Mouse (Mus musculus) G1E (cell line): ENCODE measurements around the gene Zbtb17.

Experiments used
- CTCF ChIP-seq: IDR thresholded peaks from 2 replicates; pipeline ENCODE4 v1.5.1; 2012; ENCODE audit warnings: low read depth, low read length, inconsistent platforms, mixed read lengths
- GATA1 ChIP-seq: IDR thresholded peaks from 2 replicates; pipeline ENCODE4 v1.6.1; 2012; ENCODE audit warnings: borderline replicate concordance, low read length, inconsistent platforms, mixed read lengths
- GATA2 ChIP-seq: IDR thresholded peaks from 2 replicates; pipeline ENCODE4 v1.6.1; 2012; ENCODE audit warnings: low read depth, low read length, inconsistent platforms, borderline replicate concordance
- POLR2AphosphoS5 ChIP-seq: IDR thresholded peaks from 2 replicates; pipeline ENCODE4 v1.6.1; 2012; ENCODE audit warnings: low read depth, low read length, inconsistent platforms; ENCODE audit not compliant: insufficient replicate concordance
- TAL1 ChIP-seq: conservative IDR thresholded peaks from 2 replicates; pipeline ENCODE4 v1.6.1; 2012; ENCODE audit warnings: low read depth, low read length, inconsistent platforms, mixed read lengths

DNA sequence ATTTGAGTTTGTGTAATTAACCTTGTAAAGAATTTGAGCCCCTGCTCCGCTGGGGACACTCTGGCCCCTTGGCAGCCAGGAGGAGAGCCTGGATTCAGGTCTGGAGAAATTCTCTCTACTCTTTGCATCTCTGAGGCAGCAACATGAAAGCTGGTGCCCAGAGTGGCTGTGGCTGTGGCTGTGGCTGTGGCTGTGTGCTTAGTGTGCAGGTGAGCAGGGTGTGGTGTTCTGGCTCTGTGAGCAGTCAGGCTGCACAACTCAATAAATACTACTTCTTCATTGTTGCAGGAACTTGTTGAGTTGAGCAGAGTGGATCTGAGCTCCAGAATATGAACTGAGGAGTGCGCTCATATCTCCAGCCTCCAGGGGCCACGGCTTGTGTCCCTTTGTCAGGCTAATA lies 14.4 kb downstream of the Zbtb17 start:
- TF ChIP-seq CTCF: no peak
- TF ChIP-seq GATA1: no peak
- TF ChIP-seq GATA2: no peak
- TF ChIP-seq TAL1: no peak
- no peak for TF ChIP-seq POLR2AphosphoS5
